Mouse (Mus musculus) midbrain, embryonic 11.5 days (tissue): Measurements from ENCODE around the gene Cdc34b. TPM values are rescaled to one million over a fixed set of nuclear protein-coding genes. Genes with fewer than 3 reads are reported as not detected.

Experiments used
- ATAC-seq: fragments of 200-750 bp; cut with Nextera tagmentation; 2 replicates; pipeline ENCODE4 v1.8.0; 2017; ENCODE audit warnings: moderate TSS enrichment, moderate library complexity; ENCODE audit not compliant: low FRiP score
- DNase-seq: peaks from one replicate; pipeline ENCODE4 v3.0.0; 2015; ENCODE audit warnings: low spot score; ENCODE audit errors: missing footprints
- H3K27ac ChIP-seq: fragments of 300-500 bp; sonication (generic); 2 replicates; pipeline ENCODE4 v1.5.1; 2014; ENCODE audit warnings: low read depth, low read length
- H3K27me3 ChIP-seq: fragments of 300-500 bp; sonication (generic); 2 replicates; pipeline ENCODE4 v1.6.1; 2014; ENCODE audit warnings: mild to moderate bottlenecking, low read length, moderate library complexity, mixed read lengths; ENCODE audit not compliant: control insufficient read depth, insufficient read depth
- H3K36me3 ChIP-seq: fragments of 300-500 bp; sonication (generic); 2 replicates; pipeline ENCODE4 v1.6.1; 2014; ENCODE audit warnings: mild to moderate bottlenecking, low read length, moderate library complexity, mixed read lengths; ENCODE audit not compliant: control insufficient read depth, insufficient read depth
- H3K4me1 ChIP-seq: fragments of 300-500 bp; sonication (generic); 2 replicates; pipeline ENCODE4 v1.6.1; 2014; ENCODE audit warnings: low read length; ENCODE audit not compliant: control insufficient read depth, insufficient read depth
- H3K4me2 ChIP-seq: fragments of 300-500 bp; sonication (generic); 2 replicates; pipeline ENCODE4 v1.6.1; 2014; ENCODE audit warnings: mild to moderate bottlenecking, moderate library complexity
- H3K4me3 ChIP-seq: fragments of 300-500 bp; sonication (generic); 2 replicates; pipeline ENCODE4 v1.5.1; 2014; ENCODE audit warnings: low read depth, low read length
- H3K9ac ChIP-seq: fragments of 300-500 bp; sonication (generic); 2 replicates; pipeline ENCODE4 v1.6.1; 2014; ENCODE audit warnings: low read length
- H3K9me3 ChIP-seq: fragments of 300-500 bp; sonication (generic); 2 replicates; pipeline ENCODE4 v1.6.1; 2016; ENCODE audit warnings: low read length; ENCODE audit not compliant: control insufficient read depth
- WGBS: fragments of 180-500 bp; shearing (Covaris S2); extraction: QIAGEN DNeasy Blood & Tissue Kit; methylation state at CpG from one replicate; pipeline ENCODE4 v1.1.7; 2014; 5-methylcytosine and 5-hydroxymethylcytosine counted together
- polyA plus RNA-seq: library from polyadenylated mRNA; unstranded; fragments of >200 nt; fragmentation: Nextera tagmentation; extraction: Ambion mirVana; gene quantifications from 2 replicates; pipeline ENCODE4 v1.2.1, GENCODE M21; 2014

The Cdc34b gene
- polyA plus RNA-seq, 1 experiment from 2014 or later = not detected

DNA sequence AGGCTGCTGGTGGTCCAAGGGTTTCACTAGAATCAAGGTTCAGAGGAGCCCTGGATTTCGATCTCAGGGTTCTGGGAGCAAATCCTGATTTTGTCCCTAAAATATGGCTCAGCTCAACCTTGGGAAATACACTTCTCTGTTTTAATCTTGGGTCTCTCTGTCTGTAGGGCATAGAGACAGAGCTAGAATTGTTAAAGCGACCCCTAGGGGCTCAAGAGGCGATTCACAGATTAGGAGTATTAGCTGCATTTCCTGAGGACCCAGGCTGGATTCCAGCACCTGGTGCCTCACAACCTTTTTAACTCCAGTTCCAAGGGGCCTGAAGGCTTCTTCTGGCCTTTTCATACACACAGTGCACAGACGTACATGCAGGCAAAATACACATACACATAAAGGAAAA is 12.0 kb upstream of the Cdc34b start:
- no peaks in the 10 kb centered on the region for H3K9me3 ChIP-seq
- ATAC-seq = no peak
- H3K4me3 ChIP-seq = no peak overlapping the region
- H3K9ac ChIP-seq = no peak overlapping the region
- H3K27ac ChIP-seq = no peak overlapping the region
- H3K36me3 ChIP-seq = no peaks in the 10 kb centered on the region
- 35% methylated on average over 4 of the region's 4 CpGs for WGBS
- no peak for DNase-seq
- no peak overlapping the region for H3K4me2 ChIP-seq
- H3K4me1 ChIP-seq = no peaks in the 10 kb centered on the region
- no peaks in the 10 kb centered on the region for H3K27me3 ChIP-seq

- H3K4me3 ChIP-seq = no peak overlapping the region
- WGBS = 41% methylated on average over 5 of the region's 5 CpGs
- peak; percentile 94 for DNase-seq
- no peaks in the 10 kb centered on the region for H3K4me1 ChIP-seq
- H3K9ac ChIP-seq = no peak overlapping the region
- H3K4me2 ChIP-seq = no peak overlapping the region
- no peaks in the 10 kb centered on the region for H3K9me3 ChIP-seq
- H3K36me3 ChIP-seq = no peaks in the 10 kb centered on the region
- no peaks in the 10 kb centered on the region for H3K27me3 ChIP-seq
- H3K27ac ChIP-seq = no peak overlapping the region
- 0 out of 2 replicates have a peak, but pooled peaks have one; percentile 33 for ATAC-seq
These were observed 11.3 kb upstream of the Cdc34b start for GRCm38 (mm10) chr11:94730261-94730660.

DNA sequence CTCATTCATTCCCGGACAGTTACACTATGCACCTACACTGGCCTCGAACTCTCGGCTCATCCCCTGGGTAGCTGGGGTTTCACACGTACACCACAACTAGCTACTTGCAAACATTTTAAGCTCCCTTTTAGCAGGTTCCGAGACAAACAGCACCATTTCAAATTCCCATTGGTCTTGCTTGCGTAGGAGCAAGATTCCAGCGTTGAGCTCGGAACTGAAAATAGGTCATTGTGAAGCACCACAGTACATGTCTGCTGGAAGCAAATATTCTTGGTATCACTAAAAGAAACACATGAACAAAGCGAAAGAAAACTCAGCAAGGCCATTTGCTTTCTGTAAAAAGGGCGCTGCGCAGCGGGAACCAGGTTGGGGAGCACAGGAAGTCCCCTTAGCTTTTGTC is 10.4 kb upstream of the Cdc34b start:
- WGBS = 94% methylated on average over 12 of the region's 12 CpGs
- H3K27me3 ChIP-seq = no peaks in the 10 kb centered on the region

GRCm38 (mm10) chr11:94732773-94733172 is 8.8 kb upstream of the Cdc34b start:
- 46% methylated on average over 8 of the region's 8 CpGs for WGBS
- ATAC-seq = no peak

More for the DNA sequence above, 10.4 kb upstream of the Cdc34b start:
- ATAC-seq (no peak), DNase-seq (no peak)
- Histone ChIP-seq H3K9ac (no peak overlapping the region), H3K4me2 (no peak overlapping the region), H3K4me3 (no peak overlapping the region), H3K9me3 (no peaks in the 10 kb centered on the region), H3K4me1 (no peaks in the 10 kb centered on the region), H3K27ac (no peak overlapping the region), H3K36me3 (no peaks in the 10 kb centered on the region)

GRCm38 (mm10) chr11:94735746-94736145 is 5.8 kb upstream of the Cdc34b start:
- Histone ChIP-seq H3K27me3 (no peaks in the 10 kb centered on the region), H3K4me1 (no peaks in the 10 kb centered on the region), H3K4me2 (no peak overlapping the region), H3K9ac (no peak overlapping the region), H3K4me3 (no peak overlapping the region), H3K36me3 (no peaks in the 10 kb centered on the region), H3K9me3 (no peaks in the 10 kb centered on the region), H3K27ac (no peak overlapping the region)
- WGBS = 74% methylated on average over 2 of the region's 2 CpGs
- DNase-seq (no peak), ATAC-seq (no peak)

More at GRCm38 (mm10) chr11:94732773-94733172, 8.8 kb upstream of the Cdc34b start:
- no peaks in the 10 kb centered on the region for H3K27me3 ChIP-seq
- H3K4me2 ChIP-seq = no peak overlapping the region
- H3K9ac ChIP-seq = no peak overlapping the region
- no peak overlapping the region for H3K27ac ChIP-seq
- H3K9me3 ChIP-seq = no peaks in the 10 kb centered on the region
- DNase-seq = no peak
- H3K4me3 ChIP-seq = no peak overlapping the region
- no peaks in the 10 kb centered on the region for H3K4me1 ChIP-seq
- no peaks in the 10 kb centered on the region for H3K36me3 ChIP-seq

- WGBS = 76% methylated on average over 2 of the region's 2 CpGs
- Histone ChIP-seq H3K4me3 (no peak overlapping the region), H3K9me3 (no peaks in the 10 kb centered on the region), H3K27ac (no peak overlapping the region), H3K36me3 (no peaks in the 10 kb centered on the region), H3K27me3 (no peaks in the 10 kb centered on the region), H3K9ac (no peak overlapping the region), H3K4me2 (no peak overlapping the region), H3K4me1 (no peaks in the 10 kb centered on the region)
- ATAC-seq (no peak), DNase-seq (no peak)
These were observed 11.5 kb downstream of the Cdc34b start for GRCm38 (mm10) chr11:94752946-94753713.

DNA sequence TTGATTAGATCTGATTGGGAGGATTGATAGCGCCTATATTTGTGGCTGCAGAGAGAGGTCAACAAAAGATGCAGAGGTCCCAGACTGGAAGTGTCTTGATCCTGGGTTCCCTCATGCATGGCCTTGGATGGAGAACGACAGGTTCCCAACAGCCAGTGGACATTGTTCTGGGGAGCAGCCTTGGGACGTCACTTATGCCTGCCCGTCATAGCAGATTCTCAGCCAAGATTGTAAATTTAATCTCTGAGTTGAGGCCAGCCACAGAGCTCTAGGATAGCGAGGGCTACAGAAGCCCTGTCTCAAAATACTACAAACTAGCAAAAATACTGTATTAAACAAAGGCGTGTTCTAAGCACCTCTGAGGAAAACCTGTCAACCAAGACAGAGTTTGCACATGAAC is 18.3 kb downstream of the Cdc34b start:
- Histone ChIP-seq H3K27me3 (no peaks in the 10 kb centered on the region), H3K4me3 (no peak overlapping the region), H3K4me2 (no peak overlapping the region), H3K9me3 (no peaks in the 10 kb centered on the region), H3K9ac (no peak overlapping the region), H3K4me1 (no peaks in the 10 kb centered on the region), H3K27ac (no peak overlapping the region), H3K36me3 (no peaks in the 10 kb centered on the region)
- WGBS = 91% methylated on average over 6 of the region's 6 CpGs
- DNase-seq = no peak
- no peak for ATAC-seq

GRCm38 (mm10) chr11:94760364-94760763 is 18.8 kb downstream of the Cdc34b start:
- Histone ChIP-seq H3K4me2 (no peak overlapping the region), H3K27me3 (no peaks in the 10 kb centered on the region), H3K4me1 (no peaks in the 10 kb centered on the region), H3K9me3 (no peaks in the 10 kb centered on the region), H3K36me3 (no peaks in the 10 kb centered on the region), H3K9ac (no peak overlapping the region), H3K4me3 (no peak overlapping the region), H3K27ac (no peak overlapping the region)
- no peak for DNase-seq
- WGBS = 94% methylated on average over 3 of the region's 3 CpGs
- no peak for ATAC-seq

DNA sequence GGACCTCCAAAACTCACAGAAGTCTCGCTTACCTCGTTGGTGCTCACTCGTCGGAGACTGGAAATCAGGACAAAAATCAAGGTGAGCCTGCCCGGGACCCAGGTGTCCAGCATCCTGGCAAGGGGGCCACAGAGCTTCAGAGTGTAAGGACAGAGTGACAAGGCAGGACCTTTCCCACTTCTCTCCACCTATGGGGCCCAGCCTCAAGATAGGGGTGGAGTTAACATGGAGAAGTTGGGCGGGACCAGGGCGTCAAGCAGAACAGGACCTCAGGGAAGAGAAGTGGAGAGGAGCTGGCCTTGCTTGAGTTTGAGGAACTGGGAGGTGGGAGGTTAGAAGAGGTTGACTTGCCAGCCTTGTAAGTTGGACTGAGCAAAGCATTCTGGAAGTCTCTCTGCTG is 19.2 kb downstream of the Cdc34b start:
- H3K27ac ChIP-seq = no peak overlapping the region
- H3K4me1 ChIP-seq = no peaks in the 10 kb centered on the region
- no peak overlapping the region for H3K4me2 ChIP-seq
- ATAC-seq (no peak), DNase-seq (no peak)
- H3K4me3 ChIP-seq = no peak overlapping the region
- no peaks in the 10 kb centered on the region for H3K9me3 ChIP-seq
- H3K36me3 ChIP-seq = no peaks in the 10 kb centered on the region
- 76% methylated on average over 7 of the region's 7 CpGs for WGBS
- no peak overlapping the region for H3K9ac ChIP-seq
- H3K27me3 ChIP-seq = no peaks in the 10 kb centered on the region
